Mouse (Mus musculus) heart, embryonic 14.5 days (tissue): ENCODE data around the gene Erbb3. TPM values are rescaled to one million over a fixed set of nuclear protein-coding genes. Genes with fewer than 3 reads are reported as not detected.

ENCODE experiments used
- ATAC-seq: fragments of 200-750 bp; cut with Nextera tagmentation; 2 replicates; pipeline ENCODE4 v1.8.0; 2017; ENCODE audit warnings: low read depth, moderate TSS enrichment; ENCODE audit not compliant: insufficient number of reproducible peaks, insufficient read depth, low FRiP score
- H3K27ac ChIP-seq, 2 experiments: fragments of 200-500 bp in 1 of 2; fragments of 300-500 bp in 1 of 2; sonication (generic) in 1 of 2; replicated peaks in 1 of 2; 2 replicates each; pipeline ENCODE4 v1.5.1; 2012 to 2014; ENCODE audit warnings: low read depth in 2 of 2, low read length in 2 of 2, control low read depth in 1 of 2, mild to moderate bottlenecking in 1 of 2, mixed read lengths in 1 of 2; ENCODE audit not compliant: control insufficient read depth in 1 of 2, insufficient read depth in 1 of 2
- H3K27me3 ChIP-seq: fragments of 300-500 bp; sonication (generic); 2 replicates; pipeline ENCODE4 v1.6.1; 2014; ENCODE audit warnings: mild to moderate bottlenecking, low read length, control low read depth; ENCODE audit not compliant: control insufficient read depth, insufficient read depth
- H3K36me3 ChIP-seq: fragments of 300-500 bp; sonication (generic); 2 replicates; pipeline ENCODE4 v1.6.1; 2014; ENCODE audit warnings: mild to moderate bottlenecking, control low read depth, low read length, mixed read lengths; ENCODE audit not compliant: control insufficient read depth, insufficient read depth
- H3K4me1 ChIP-seq, 2 experiments: fragments of 200-500 bp in 1 of 2; fragments of 300-500 bp in 1 of 2; sonication (generic) in 1 of 2; 2 replicates each; pipeline ENCODE4 v1.6.1; 2012 to 2014; ENCODE audit warnings: low read length in 2 of 2, control low read depth in 1 of 2, mixed read lengths in 1 of 2; ENCODE audit not compliant: control insufficient read depth in 2 of 2, insufficient read depth in 2 of 2
- H3K4me2 ChIP-seq: fragments of 300-500 bp; sonication (generic); 2 replicates; pipeline ENCODE4 v1.6.1; 2014; ENCODE audit warnings: mild to moderate bottlenecking, low read length
- H3K4me3 ChIP-seq, 2 experiments: fragments of 200-500 bp in 1 of 2; fragments of 300-500 bp in 1 of 2; sonication (generic) in 1 of 2; 2 replicates each; pipeline ENCODE4 v1.5.1; 2012 to 2014; ENCODE audit warnings: low read length in 2 of 2, mild to moderate bottlenecking in 2 of 2, control low read depth in 1 of 2, low read depth in 1 of 2, moderate library complexity in 1 of 2; ENCODE audit not compliant: control insufficient read depth in 1 of 2, insufficient read depth in 1 of 2
- H3K9ac ChIP-seq: fragments of 300-500 bp; sonication (generic); 2 replicates; pipeline ENCODE4 v1.6.1; 2014; ENCODE audit warnings: mild to moderate bottlenecking, low read length
- H3K9me3 ChIP-seq: fragments of 300-500 bp; sonication (generic); 2 replicates; pipeline ENCODE4 v1.6.1; 2016; ENCODE audit warnings: low read length, control low read depth; ENCODE audit not compliant: control insufficient read depth
- WGBS: fragments of 180-500 bp; shearing (Covaris S2); extraction: QIAGEN DNeasy Blood & Tissue Kit; methylation state at CpG from one replicate; pipeline ENCODE4 v1.1.7; 2014; 5-methylcytosine and 5-hydroxymethylcytosine counted together
- polyA plus RNA-seq: library from polyadenylated mRNA; unstranded; fragments of >200 nt; fragmentation: Nextera tagmentation; extraction: Ambion mirVana; gene quantifications from 2 replicates; pipeline ENCODE4 v1.2.1, GENCODE M21; 2014

Erbb3 gene
- polyA plus RNA-seq, 1 experiment from 2014 or later, result 2.9 TPM

- Histone ChIP-seq H3K27me3 (no peaks in the 10 kb centered on the region), H3K4me2 (peak overlapping the region; percentile 71), H3K9me3 (no peaks in the 10 kb centered on the region), H3K4me3 (peak overlapping the region; percentile 65 to 79), H3K36me3 (peaks cover 40% of the 10 kb centered on the region), H3K27ac (peak overlapping the region; percentile 79 to 91), H3K4me1 (peaks cover 2 to 14% of the 10 kb centered on the region in 2 experiments), H3K9ac (peak overlapping the region; percentile 79)
- 18% methylated on average over 7 of the region's 7 CpGs for WGBS
- no peak for ATAC-seq
Measured at GRCm38 (mm10) chr10:128546787-128547186, 42.7 kb downstream of the Erbb3 start.

- Histone ChIP-seq H3K27me3 (no peaks in the 10 kb centered on the region), H3K4me2 (peak overlapping the region; percentile 71), H3K9ac (peak overlapping the region; percentile 79), H3K27ac (peak overlapping the region in 1 of 2 experiments; percentile 91; a peak in 3 of 4 replicates), H3K36me3 (peaks cover 40% of the 10 kb centered on the region), H3K9me3 (no peaks in the 10 kb centered on the region), H3K4me1 (peaks cover 2 to 14% of the 10 kb centered on the region in 2 experiments), H3K4me3 (peak overlapping the region; percentile 65 to 79; a peak in 3 of 4 replicates)
- no peak for ATAC-seq
- WGBS, result 9% methylated on average over 4 of the region's 4 CpGs
Measured at GRCm38 (mm10) chr10:128546361-128546760, 43.1 kb downstream of the Erbb3 start.

GRCm38 (mm10) chr10:128545570-128545898 is 43.9 kb downstream of the Erbb3 start:
- Histone ChIP-seq H3K4me3 (no peak overlapping the region), H3K27ac (0 out of 4 replicates have a peak overlapping the region, but pooled peaks of 1 of the 2 experiments have one; percentile 91), H3K27me3 (no peaks in the 10 kb centered on the region), H3K36me3 (peaks cover 40% of the 10 kb centered on the region), H3K9ac (peak overlapping the region; percentile 79; the same call in 1 of the 2 replicates), H3K4me2 (no peak overlapping the region), H3K4me1 (peaks cover 2 to 14% of the 10 kb centered on the region in 2 experiments), H3K9me3 (no peaks in the 10 kb centered on the region)
- WGBS, result 84% methylated on average over 3 of the region's 3 CpGs
- ATAC-seq, result no peak

- Histone ChIP-seq H3K36me3 (peaks cover 40% of the 10 kb centered on the region), H3K27ac (no peak overlapping the region), H3K4me1 (peaks cover 2 to 14% of the 10 kb centered on the region in 2 experiments), H3K27me3 (no peaks in the 10 kb centered on the region), H3K9me3 (no peaks in the 10 kb centered on the region), H3K4me2 (no peak overlapping the region), H3K9ac (0 out of 2 replicates have a peak overlapping the region, but pooled peaks have one; percentile 12), H3K4me3 (no peak overlapping the region)
- 92% methylated on average over 37 of the region's 37 CpGs for WGBS
- ATAC-seq, result no peak
Measured at GRCm38 (mm10) chr10:128544674-128545569, 44.5 kb downstream of the Erbb3 start.

- H3K4me3 ChIP-seq, result no peak overlapping the region
- peaks cover 0 to 14% of the 10 kb centered on the region in 2 experiments; a peak in 3 of 4 replicates for H3K4me1 ChIP-seq
- no peak overlapping the region for H3K4me2 ChIP-seq
- no peak for ATAC-seq
- H3K27ac ChIP-seq, result no peak overlapping the region
- H3K9ac ChIP-seq, result no peak overlapping the region
- no peaks in the 10 kb centered on the region for H3K27me3 ChIP-seq
- H3K36me3 ChIP-seq, result peaks cover 40% of the 10 kb centered on the region
- 92% methylated on average over 15 of the region's 15 CpGs for WGBS
- no peaks in the 10 kb centered on the region for H3K9me3 ChIP-seq
Measured at GRCm38 (mm10) chr10:128544151-128544657, 45.2 kb downstream of the Erbb3 start.

- Histone ChIP-seq H3K36me3 (peaks cover 40% of the 10 kb centered on the region), H3K4me3 (no peak overlapping the region), H3K4me1 (peaks cover 0 to 14% of the 10 kb centered on the region in 2 experiments; a peak in 3 of 4 replicates), H3K9ac (no peak overlapping the region), H3K4me2 (no peak overlapping the region), H3K9me3 (no peaks in the 10 kb centered on the region), H3K27me3 (no peaks in the 10 kb centered on the region), H3K27ac (no peak overlapping the region)
- 50% methylated on average over 2 of the region's 2 CpGs for WGBS
- ATAC-seq, result no peak
Measured at GRCm38 (mm10) chr10:128543100-128543499, 46.4 kb downstream of the Erbb3 start.

GRCm38 (mm10) chr10:128538340-128538870 is 51.0 kb downstream of the Erbb3 start:
- Histone ChIP-seq H3K9ac (no peak overlapping the region), H3K4me2 (no peak overlapping the region), H3K4me1 (peaks cover 0 to 9% of the 10 kb centered on the region in 2 experiments; a peak in 1 of 4 replicates), H3K9me3 (no peaks in the 10 kb centered on the region), H3K4me3 (no peak overlapping the region), H3K27ac (no peak overlapping the region), H3K36me3 (peaks cover 14% of the 10 kb centered on the region), H3K27me3 (no peaks in the 10 kb centered on the region)
- 83% methylated on average over 1 of the region's 1 CpGs for WGBS
- ATAC-seq, result no peak
